Mouse (Mus musculus): Measurements from ENCODE around the gene Crxos. TPM values are rescaled to one million over a fixed set of nuclear protein-coding genes. Genes with fewer than 3 reads are reported as not detected.
A peak's percentile ranks its signal among the peaks of the same experiment; 100 is the strongest.

The Crxos gene
- polyA plus RNA-seq, 1 experiment, result 0.03 TPM

DNA sequence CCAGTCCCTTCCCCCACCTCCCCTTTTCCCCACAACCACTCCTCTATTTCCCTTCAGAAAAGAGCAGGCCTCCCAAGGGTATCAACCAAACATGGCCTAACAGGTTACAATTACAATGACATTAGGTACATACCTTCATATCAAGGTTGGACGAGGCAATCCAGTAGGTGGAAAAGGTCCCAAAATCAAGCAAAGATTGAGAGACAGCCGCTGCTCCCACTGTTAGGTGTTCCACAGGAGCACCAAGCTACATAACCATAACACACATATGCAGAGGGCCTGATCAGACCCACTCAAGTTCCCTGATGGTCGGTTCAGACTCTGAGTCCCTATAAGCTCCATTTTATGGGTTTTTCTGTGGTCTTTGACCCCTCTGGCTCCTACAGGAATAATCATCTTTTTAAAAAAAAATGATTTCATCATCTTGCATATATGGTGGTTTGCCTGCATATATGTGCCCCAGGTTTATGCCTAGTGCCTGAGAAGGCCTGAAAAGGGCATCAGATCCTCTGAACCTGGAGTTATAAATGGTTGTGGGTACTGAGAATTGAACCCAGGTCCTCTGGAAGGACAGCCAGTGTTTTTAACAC, 33.8 kb downstream of the Crxos start:
- Histone ChIP-seq H3K36me3 (ENCODE audit: control insufficient read depth) (peaks cover 36% of the 10 kb centered on the region), H3K27me3 (ENCODE audit: control insufficient read depth) (no peaks in the 10 kb centered on the region), H3K4me1 (ENCODE audit: control insufficient read depth) (peaks cover 27% of the 10 kb centered on the region), H3K9me3 (ENCODE audit: control insufficient read depth, low read length) (no peaks in the 10 kb centered on the region), H3K4me3 (replicated peaks) (no peak overlapping the region)
- TF ChIP-seq TAL1 (IDR thresholded peaks at IDR 0.05; ENCODE audit: low read length) (no peak), GATA1 (IDR thresholded peaks at IDR 0.05; ENCODE audit: low read length) (no peak)

DNA sequence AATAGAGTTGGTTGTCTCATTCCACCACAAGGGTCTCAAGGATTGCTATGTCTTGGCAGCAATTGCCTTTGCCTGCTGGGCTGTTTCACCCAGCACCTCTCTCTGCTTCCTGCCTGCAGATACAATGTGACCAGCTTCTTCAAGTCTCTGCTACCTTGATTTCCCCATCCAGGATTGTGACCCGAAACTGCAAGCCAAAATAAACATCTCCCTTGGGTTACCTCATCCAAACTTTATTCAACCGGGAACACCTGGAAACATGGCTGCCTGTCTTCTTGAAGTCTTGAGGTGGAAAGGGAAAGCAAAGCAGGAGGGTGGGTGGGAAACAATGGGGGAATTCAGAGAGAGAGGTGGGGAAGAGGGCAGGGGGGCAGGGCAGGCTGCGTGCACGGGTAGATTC, 34.6 kb downstream of the Crxos start:
- Histone ChIP-seq H3K4me3 (replicated peaks) (no peak overlapping the region), H3K27me3 (ENCODE audit: control insufficient read depth) (no peaks in the 10 kb centered on the region), H3K36me3 (ENCODE audit: control insufficient read depth) (peaks cover 36% of the 10 kb centered on the region), H3K4me1 (ENCODE audit: control insufficient read depth) (peaks cover 35% of the 10 kb centered on the region), H3K9me3 (ENCODE audit: control insufficient read depth, low read length) (no peaks in the 10 kb centered on the region)
- no peak for TF ChIP-seq GATA1 (IDR thresholded peaks at IDR 0.05; ENCODE audit: low read length)

DNA sequence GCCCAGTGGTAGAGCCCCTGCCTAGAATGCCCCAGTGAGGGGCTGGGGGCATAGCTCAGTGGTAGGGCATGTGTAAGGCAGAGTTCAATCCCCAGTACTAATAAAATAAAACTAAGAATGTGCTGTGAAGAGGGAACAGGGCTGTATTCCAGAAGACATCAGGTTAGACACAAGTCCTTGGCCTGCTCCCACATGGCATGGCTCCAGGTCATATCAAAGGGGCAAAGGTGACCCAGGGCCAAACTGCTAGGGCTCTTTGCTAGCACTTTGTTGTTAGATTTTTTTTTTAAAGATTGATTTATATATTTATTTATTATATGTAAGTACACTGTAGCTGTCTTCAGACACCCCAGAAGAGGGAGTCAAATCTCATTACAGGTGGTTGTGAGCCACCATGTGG, 36.0 kb downstream of the Crxos start:
- Histone ChIP-seq H3K4me3 (replicated peaks) (no peak overlapping the region), H3K27me3 (ENCODE audit: control insufficient read depth) (no peaks in the 10 kb centered on the region), H3K9me3 (ENCODE audit: control insufficient read depth, low read length) (no peaks in the 10 kb centered on the region), H3K36me3 (ENCODE audit: control insufficient read depth) (peaks cover 36% of the 10 kb centered on the region), H3K4me1 (ENCODE audit: control insufficient read depth) (peaks cover 49% of the 10 kb centered on the region)
- TF ChIP-seq TAL1 (IDR thresholded peaks at IDR 0.05; ENCODE audit: low read length) (no peak), GATA1 (IDR thresholded peaks at IDR 0.05; ENCODE audit: low read length) (no peak)

DNA sequence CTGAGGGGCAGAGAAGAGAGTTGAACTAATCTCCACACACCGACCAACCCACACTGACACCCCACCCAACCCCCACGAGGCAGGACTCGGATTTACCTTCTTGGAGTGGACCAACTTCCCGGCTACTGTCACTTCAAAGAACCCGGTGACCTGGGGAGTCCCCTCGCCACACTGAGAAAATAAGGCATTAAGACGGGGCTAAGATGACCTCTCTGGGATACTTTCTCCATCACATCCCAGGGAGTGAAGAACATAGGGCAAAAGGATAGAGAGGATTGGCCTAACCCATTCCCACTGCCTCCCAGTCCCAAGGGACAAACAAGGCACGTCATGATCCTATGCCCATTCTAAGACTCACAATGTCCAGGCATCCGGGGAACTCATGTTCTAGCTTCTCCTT, 37.5 kb downstream of the Crxos start:
- Histone ChIP-seq H3K9me3 (ENCODE audit: control insufficient read depth, low read length) (no peaks in the 10 kb centered on the region), H3K4me3 (replicated peaks) (peak overlapping the region; percentile 6), H3K36me3 (ENCODE audit: control insufficient read depth) (peaks cover 36% of the 10 kb centered on the region), H3K27me3 (ENCODE audit: control insufficient read depth) (no peaks in the 10 kb centered on the region), H3K4me1 (ENCODE audit: control insufficient read depth) (peaks cover 51% of the 10 kb centered on the region)
- TF ChIP-seq TAL1 (IDR thresholded peaks at IDR 0.05; ENCODE audit: low read length) (no peak), GATA1 (IDR thresholded peaks at IDR 0.05; ENCODE audit: low read length) (no peak)

DNA sequence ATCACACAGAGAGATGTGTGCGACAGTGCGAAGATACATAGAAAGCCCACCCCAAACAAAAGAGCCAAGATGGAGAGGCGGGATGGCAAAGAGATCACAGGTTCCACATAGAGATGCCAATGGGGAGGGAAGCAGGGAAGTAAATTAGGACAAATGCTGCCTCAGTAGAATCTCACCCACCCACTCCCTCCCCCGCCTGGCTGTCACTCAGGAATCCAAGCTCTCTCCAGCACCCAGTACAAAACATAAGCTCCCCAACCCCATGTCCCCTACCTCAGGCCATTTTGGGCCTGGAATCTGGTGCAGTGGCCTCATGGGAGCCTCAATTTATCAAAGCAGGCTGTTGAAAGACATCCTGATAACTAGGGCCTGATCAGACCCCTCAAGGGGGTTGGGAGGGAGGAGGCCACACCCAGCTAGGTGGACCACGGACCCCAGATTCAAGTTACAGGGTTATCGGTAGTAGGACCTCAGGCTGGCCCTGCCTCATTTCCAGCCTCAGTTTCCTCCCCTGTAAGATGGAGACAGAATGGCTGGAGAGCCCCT, 38.3 kb downstream of the Crxos start:
- no peak for TF ChIP-seq GATA1 (IDR thresholded peaks at IDR 0.05; ENCODE audit: low read length)
- TF ChIP-seq TAL1 (IDR thresholded peaks at IDR 0.05; ENCODE audit: low read length), result no peak
- Histone ChIP-seq H3K4me3 (replicated peaks) (peak overlapping the region; percentile 77), H3K27me3 (ENCODE audit: control insufficient read depth) (no peaks in the 10 kb centered on the region), H3K9me3 (ENCODE audit: control insufficient read depth, low read length) (no peaks in the 10 kb centered on the region), H3K36me3 (ENCODE audit: control insufficient read depth) (peaks cover 36% of the 10 kb centered on the region), H3K4me1 (ENCODE audit: control insufficient read depth) (peaks cover 51% of the 10 kb centered on the region)

DNA sequence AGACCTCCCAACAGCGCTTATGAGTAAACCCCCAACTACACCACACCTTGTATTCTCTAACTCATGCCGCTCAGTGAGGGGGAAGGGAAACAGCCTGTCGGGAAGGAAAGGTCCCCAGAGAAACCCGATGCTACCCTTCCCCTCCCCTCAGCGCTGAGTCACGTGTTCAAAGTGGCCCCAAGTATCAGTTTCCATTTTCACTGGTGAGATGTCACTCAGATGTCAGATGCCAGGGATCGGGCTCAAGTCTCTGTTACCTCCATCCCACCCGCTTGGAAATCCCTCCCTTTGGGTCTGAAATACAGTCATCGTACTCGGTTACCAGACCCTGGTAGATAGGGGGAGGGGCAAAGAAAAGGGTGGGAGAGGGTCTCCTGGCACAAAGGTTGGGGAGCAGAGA, 39.4 kb downstream of the Crxos start:
- no peaks in the 10 kb centered on the region for H3K27me3 ChIP-seq (ENCODE audit: control insufficient read depth)
- peak overlapping the region; percentile 77 for H3K4me3 ChIP-seq (replicated peaks)
- peaks cover 51% of the 10 kb centered on the region for H3K4me1 ChIP-seq (ENCODE audit: control insufficient read depth)
- no peak for TF ChIP-seq GATA1 (IDR thresholded peaks at IDR 0.05; ENCODE audit: low read length)
- TF ChIP-seq TAL1 (IDR thresholded peaks at IDR 0.05; ENCODE audit: low read length), result no peak
- peaks cover 35% of the 10 kb centered on the region for H3K36me3 ChIP-seq (ENCODE audit: control insufficient read depth)
- H3K9me3 ChIP-seq (ENCODE audit: control insufficient read depth, low read length), result no peaks in the 10 kb centered on the region

- no peak for TF ChIP-seq GATA1 (IDR thresholded peaks at IDR 0.05; ENCODE audit: low read length)
- Histone ChIP-seq H3K4me1 (ENCODE audit: control insufficient read depth) (peaks cover 50% of the 10 kb centered on the region), H3K4me3 (replicated peaks) (peak within 1 kb of the TSS; percentile 77), H3K36me3 (ENCODE audit: control insufficient read depth) (peaks cover 30% of the 10 kb centered on the region), H3K9me3 (ENCODE audit: control insufficient read depth, low read length) (no peaks in the 10 kb centered on the region), H3K27me3 (ENCODE audit: control insufficient read depth) (no peaks in the 10 kb centered on the region)
Measured at GRCm38 (mm10) chr7:15922220-15922773, 39.9 kb downstream of the Crxos start, which contains the start of gene Selenow. Selenow (minus strand) TSS chr7:15922402.

GRCm38 (mm10) chr7:15929910-15930309, 47.5 kb downstream of the Crxos start:
- TF ChIP-seq TAL1 (IDR thresholded peaks at IDR 0.05; ENCODE audit: low read length), result no peak
- no peak for TF ChIP-seq GATA1 (IDR thresholded peaks at IDR 0.05; ENCODE audit: low read length)
- Histone ChIP-seq H3K4me3 (replicated peaks) (no peak overlapping the region), H3K27me3 (ENCODE audit: control insufficient read depth) (peaks cover 9% of the 10 kb centered on the region), H3K9me3 (ENCODE audit: control insufficient read depth, low read length) (no peaks in the 10 kb centered on the region), H3K4me1 (ENCODE audit: control insufficient read depth) (peaks cover 10% of the 10 kb centered on the region), H3K36me3 (ENCODE audit: control insufficient read depth) (no peaks in the 10 kb centered on the region; the same call in 1 of the 2 replicates)

- H3K36me3 ChIP-seq (ENCODE audit: control insufficient read depth), result no peaks in the 10 kb centered on the region; the same call in 1 of the 2 replicates
- TF ChIP-seq TAL1 (IDR thresholded peaks at IDR 0.05; ENCODE audit: low read length), result no peak
- no peak for TF ChIP-seq GATA1 (IDR thresholded peaks at IDR 0.05; ENCODE audit: low read length)
- no peaks in the 10 kb centered on the region for H3K9me3 ChIP-seq (ENCODE audit: control insufficient read depth, low read length)
- H3K4me1 ChIP-seq (ENCODE audit: control insufficient read depth), result peaks cover 10% of the 10 kb centered on the region
- H3K27me3 ChIP-seq (ENCODE audit: control insufficient read depth), result peaks cover 9% of the 10 kb centered on the region
- H3K4me3 ChIP-seq (replicated peaks), result no peak overlapping the region
Measured at GRCm38 (mm10) chr7:15930543-15930942, 48.1 kb downstream of the Crxos start.

Measured in erythroblast, embryonic 14.5 days (primary cell).